Mouse (Mus musculus): ENCODE measurements around the gene Mob2. TPM values are rescaled to one million over a fixed set of nuclear protein-coding genes. Genes with fewer than 3 reads are reported as not detected.

Gene Mob2
- polyA plus RNA-seq, 1 experiment, result 28.2 TPM

DNA sequence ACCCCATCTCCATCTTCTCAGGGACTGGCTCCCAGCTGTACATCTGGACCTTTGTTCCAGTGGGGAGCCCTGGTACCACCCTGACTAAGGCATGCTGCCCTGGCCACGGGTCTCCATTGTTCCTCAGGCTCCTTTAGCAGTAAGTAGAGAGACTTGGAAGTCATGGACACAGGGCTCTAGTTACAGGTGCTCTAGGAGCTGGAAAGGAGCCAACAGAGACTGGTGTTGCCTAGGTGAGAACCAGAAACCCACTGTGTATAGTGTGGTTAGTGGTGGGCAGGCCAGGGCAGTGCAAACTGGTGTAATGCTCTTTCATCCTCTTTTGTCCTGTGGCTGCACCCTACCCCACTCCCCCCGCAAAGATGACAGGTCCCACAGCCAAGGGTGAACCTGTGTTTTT is 69.7 kb downstream of the Mob2 start:
- TF ChIP-seq CTCF (IDR thresholded peaks at IDR 0.05; ENCODE audit: control insufficient read depth, insufficient read depth, low read length) (no peak), POLR2A (IDR thresholded peaks at IDR 0.05; ENCODE audit: borderline replicate concordance, control insufficient read depth, low read depth, low read length) (no peak)
- Histone ChIP-seq H3K4me1 (ENCODE audit: control insufficient read depth, insufficient read depth, low read length) (no peaks in the 10 kb centered on the region), H3K4me3 (replicated peaks; ENCODE audit: control insufficient read depth, low read depth, low read length) (no peak overlapping the region), H3K27ac (ENCODE audit: control insufficient read depth, insufficient read depth, low read depth, low read length, poor library complexity) (no peak overlapping the region)
- 65% methylated on average over 2 of the region's 2 CpGs for WGBS

DNA sequence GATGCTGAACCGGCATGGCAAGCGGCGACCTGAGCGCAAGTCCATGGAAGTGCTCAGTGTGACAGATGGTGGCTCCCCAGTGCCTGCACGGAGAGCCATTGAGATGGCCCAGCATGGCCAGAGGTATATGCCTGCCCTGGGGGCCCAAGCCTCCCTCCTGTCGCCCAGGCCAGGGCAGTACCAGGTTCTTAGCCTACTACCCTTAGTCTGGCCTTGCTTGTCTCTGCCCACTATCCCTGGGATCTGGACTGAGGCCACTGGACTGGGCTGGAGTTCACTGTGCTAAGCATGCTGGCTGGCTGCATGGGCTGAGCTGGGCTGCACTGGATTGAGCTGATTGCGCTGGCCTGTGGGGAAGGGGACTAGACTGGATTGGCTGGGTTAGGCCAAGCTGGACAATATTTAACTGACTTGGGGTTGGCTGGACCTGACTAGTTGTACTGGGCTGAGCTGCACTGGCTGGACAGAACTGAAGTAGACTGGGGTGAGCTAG is 72.5 kb downstream of the Mob2 start:
- no peak for TF ChIP-seq CTCF (IDR thresholded peaks at IDR 0.05; ENCODE audit: control insufficient read depth, insufficient read depth, low read length)
- no peak for TF ChIP-seq POLR2A (IDR thresholded peaks at IDR 0.05; ENCODE audit: borderline replicate concordance, control insufficient read depth, low read depth, low read length)
- no peak overlapping the region for H3K27ac ChIP-seq (ENCODE audit: control insufficient read depth, insufficient read depth, low read depth, low read length, poor library complexity)
- no peaks in the 10 kb centered on the region for H3K4me1 ChIP-seq (ENCODE audit: control insufficient read depth, insufficient read depth, low read length)
- H3K4me3 ChIP-seq (replicated peaks; ENCODE audit: control insufficient read depth, low read depth, low read length), result no peak overlapping the region
- WGBS, result 88% methylated on average over 7 of the region's 7 CpGs

DNA sequence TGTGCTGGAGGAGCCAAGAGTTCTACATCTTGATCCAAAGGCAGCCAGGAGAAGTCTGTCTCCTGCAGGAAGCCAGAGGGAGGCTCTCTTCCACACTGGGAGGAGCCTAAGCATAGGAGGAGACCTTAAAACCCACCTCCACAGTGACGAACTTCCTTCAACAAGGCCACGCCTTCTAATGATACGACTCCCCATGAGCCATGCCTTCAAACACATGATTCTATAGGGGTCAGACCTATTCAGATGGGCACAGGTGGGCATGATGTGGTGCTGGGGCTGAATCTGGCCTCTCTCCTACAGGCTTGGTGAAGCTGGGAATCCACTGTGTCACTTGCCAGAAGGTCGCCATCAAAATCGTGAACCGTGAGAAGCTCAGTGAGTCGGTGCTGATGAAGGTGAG is 79.6 kb downstream of the Mob2 start:
- no peak for TF ChIP-seq CTCF (IDR thresholded peaks at IDR 0.05; ENCODE audit: control insufficient read depth, insufficient read depth, low read length)
- no peak for TF ChIP-seq POLR2A (IDR thresholded peaks at IDR 0.05; ENCODE audit: borderline replicate concordance, control insufficient read depth, low read depth, low read length)
- no peak overlapping the region for H3K27ac ChIP-seq (ENCODE audit: control insufficient read depth, insufficient read depth, low read depth, low read length, poor library complexity)
- no peak overlapping the region for H3K4me3 ChIP-seq (replicated peaks; ENCODE audit: control insufficient read depth, low read depth, low read length)
- WGBS, result 81% methylated on average over 7 of the region's 7 CpGs
- H3K4me1 ChIP-seq (ENCODE audit: control insufficient read depth, insufficient read depth, low read length), result no peaks in the 10 kb centered on the region

DNA sequence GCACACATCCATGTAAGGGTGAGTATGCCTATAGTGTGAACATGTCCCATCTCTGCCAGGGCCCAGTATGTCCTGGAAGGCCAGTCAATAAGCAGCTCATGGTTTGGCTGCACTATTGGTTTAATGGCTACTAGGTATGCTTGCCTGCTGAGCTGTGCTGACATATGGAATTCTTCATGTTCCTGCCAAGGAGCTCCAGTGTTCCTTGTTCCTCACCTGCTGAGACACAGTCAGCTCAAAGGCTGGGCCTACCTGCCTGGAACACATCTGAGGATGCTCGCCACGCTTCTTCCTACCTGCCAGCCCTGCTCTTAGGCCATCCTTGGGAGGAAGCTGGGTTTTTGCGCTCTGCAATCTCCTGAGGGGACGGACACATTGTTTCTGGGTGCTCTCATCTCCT is 81.6 kb downstream of the Mob2 start:
- 84% methylated on average over 4 of the region's 4 CpGs for WGBS
- TF ChIP-seq CTCF (IDR thresholded peaks at IDR 0.05; ENCODE audit: control insufficient read depth, insufficient read depth, low read length) (no peak), POLR2A (IDR thresholded peaks at IDR 0.05; ENCODE audit: borderline replicate concordance, control insufficient read depth, low read depth, low read length) (no peak)
- Histone ChIP-seq H3K4me1 (ENCODE audit: control insufficient read depth, insufficient read depth, low read length) (no peaks in the 10 kb centered on the region), H3K4me3 (replicated peaks; ENCODE audit: control insufficient read depth, low read depth, low read length) (no peak overlapping the region), H3K27ac (ENCODE audit: control insufficient read depth, insufficient read depth, low read depth, low read length, poor library complexity) (no peak overlapping the region)

DNA sequence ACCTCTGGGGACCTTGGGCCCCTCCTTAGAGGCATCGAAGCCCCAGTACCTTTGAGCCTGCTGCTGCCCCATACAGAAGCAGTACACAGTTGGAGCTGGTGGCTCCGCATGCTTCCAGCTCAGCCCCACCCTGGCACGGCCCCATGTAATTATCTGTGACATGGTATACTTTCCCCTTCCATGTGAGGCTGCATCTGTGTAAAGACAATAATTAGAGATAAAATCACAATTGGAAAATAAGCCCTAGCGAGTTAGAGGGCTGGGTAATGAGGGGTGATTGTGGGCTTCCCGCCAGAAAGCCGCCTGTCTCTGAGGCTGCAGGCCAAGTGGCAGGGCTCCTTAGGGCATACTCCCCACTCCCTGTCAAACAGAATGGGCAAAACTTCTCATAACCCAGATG is 82.9 kb downstream of the Mob2 start:
- Histone ChIP-seq H3K4me3 (replicated peaks; ENCODE audit: control insufficient read depth, low read depth, low read length) (no peak overlapping the region), H3K4me1 (ENCODE audit: control insufficient read depth, insufficient read depth, low read length) (no peaks in the 10 kb centered on the region), H3K27ac (ENCODE audit: control insufficient read depth, insufficient read depth, low read depth, low read length, poor library complexity) (no peak overlapping the region)
- TF ChIP-seq CTCF (IDR thresholded peaks at IDR 0.05; ENCODE audit: control insufficient read depth, insufficient read depth, low read length) (no peak), POLR2A (IDR thresholded peaks at IDR 0.05; ENCODE audit: borderline replicate concordance, control insufficient read depth, low read depth, low read length) (no peak)
- 70% methylated on average over 6 of the region's 6 CpGs for WGBS

DNA sequence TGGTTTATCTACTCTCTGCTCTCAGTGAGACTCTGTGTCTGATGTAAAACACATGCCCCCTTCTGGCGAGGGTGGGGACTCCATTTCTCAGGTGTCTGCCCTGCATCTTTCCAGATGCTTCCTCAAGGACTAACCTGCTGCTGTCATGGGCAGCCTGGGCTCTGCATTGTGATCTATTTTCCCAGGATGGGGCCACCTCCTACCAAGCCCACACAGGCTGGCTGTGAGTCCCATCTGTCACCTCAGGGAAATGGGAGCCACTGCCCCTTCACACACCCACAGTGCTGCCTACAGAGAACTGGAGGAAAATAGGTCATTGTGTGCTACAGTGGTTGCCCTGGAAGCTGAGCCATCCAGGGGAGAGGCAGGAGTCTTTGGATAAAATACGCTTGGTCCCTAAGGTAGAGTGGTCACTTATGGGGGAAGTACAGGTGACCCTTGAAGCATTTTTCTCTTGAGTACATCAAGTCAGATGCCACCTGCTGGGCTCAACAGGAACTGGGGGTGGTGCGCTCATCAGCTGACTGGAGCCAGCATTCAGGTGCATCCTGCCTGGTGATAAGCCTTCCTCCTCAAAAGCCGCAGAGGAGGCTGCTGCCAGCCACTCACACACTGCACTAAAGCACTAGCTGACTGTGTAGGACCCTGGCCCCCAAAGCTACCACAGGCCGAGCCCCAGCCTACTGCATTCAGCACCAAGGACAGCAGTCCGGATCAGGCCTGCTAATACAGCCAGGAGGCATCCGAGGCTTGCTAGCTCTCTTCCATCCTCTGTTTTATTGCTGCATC is 87.8 kb downstream of the Mob2 start:
- WGBS, result 14% methylated on average over 7 of the region's 7 CpGs

DNA sequence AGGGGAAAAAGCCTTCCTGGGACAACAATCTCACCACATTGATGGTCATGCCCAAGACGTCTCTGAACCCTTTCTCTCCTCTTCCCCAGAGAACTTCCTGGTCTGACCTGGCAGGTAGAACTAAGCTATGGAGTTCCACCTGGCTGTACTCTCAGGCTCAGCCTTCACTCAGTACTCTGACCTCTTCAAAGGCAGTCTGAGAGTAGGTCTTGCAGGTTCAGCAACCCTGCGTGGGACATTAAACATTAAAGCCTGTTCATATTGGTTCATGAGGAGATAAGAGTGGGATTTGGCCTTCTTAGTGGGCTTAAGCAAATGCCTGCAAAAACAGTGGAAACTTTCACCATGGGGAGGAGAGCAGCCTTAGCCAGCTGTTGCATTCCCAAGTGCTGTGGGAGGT is 94.6 kb downstream of the Mob2 start:
- no peaks in the 10 kb centered on the region for H3K4me1 ChIP-seq (ENCODE audit: control insufficient read depth, insufficient read depth, low read length)
- 69% methylated on average over 2 of the region's 2 CpGs for WGBS
- no peak overlapping the region for H3K4me3 ChIP-seq (replicated peaks; ENCODE audit: control insufficient read depth, low read depth, low read length)
- no peak for TF ChIP-seq POLR2A (IDR thresholded peaks at IDR 0.05; ENCODE audit: borderline replicate concordance, control insufficient read depth, low read depth, low read length)
- no peak for TF ChIP-seq CTCF (IDR thresholded peaks at IDR 0.05; ENCODE audit: control insufficient read depth, insufficient read depth, low read length)
- no peak overlapping the region for H3K27ac ChIP-seq (ENCODE audit: control insufficient read depth, insufficient read depth, low read depth, low read length, poor library complexity)

More for the DNA sequence above, 87.8 kb downstream of the Mob2 start:
- TF ChIP-seq POLR2A (IDR thresholded peaks at IDR 0.05; ENCODE audit: borderline replicate concordance, control insufficient read depth, low read depth, low read length) (no peak), CTCF (IDR thresholded peaks at IDR 0.05; ENCODE audit: control insufficient read depth, insufficient read depth, low read length) (peak; percentile 14; the same call in 1 of the 2 replicates)
- no peak overlapping the region for H3K27ac ChIP-seq (ENCODE audit: control insufficient read depth, insufficient read depth, low read depth, low read length, poor library complexity)
- no peak overlapping the region for H3K4me3 ChIP-seq (replicated peaks; ENCODE audit: control insufficient read depth, low read depth, low read length)
- H3K4me1 ChIP-seq (ENCODE audit: control insufficient read depth, insufficient read depth, low read length), result no peaks in the 10 kb centered on the region

DNA sequence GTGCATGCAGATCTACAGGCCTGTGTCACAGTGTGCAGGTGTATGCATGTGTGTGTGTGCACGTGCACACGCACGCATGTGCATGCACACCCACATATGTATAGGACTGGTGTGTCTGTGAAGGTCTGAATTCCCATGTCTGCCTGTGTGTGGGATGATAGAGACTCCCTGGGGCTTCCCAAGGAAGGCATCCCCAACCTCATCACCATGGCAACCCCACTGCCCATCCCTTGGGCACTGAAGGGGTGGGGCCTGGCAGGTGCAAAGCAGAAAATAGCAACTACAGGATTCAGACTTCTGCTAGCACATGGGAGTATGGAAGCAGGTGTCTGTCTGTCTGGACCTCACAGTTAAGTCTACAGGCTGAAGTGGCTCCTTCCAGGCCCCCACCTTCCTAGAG is 98.3 kb downstream of the Mob2 start:
- H3K4me1 ChIP-seq (ENCODE audit: control insufficient read depth, insufficient read depth, low read length), result no peaks in the 10 kb centered on the region
- H3K4me3 ChIP-seq (replicated peaks; ENCODE audit: control insufficient read depth, low read depth, low read length), result no peak overlapping the region
- 83% methylated on average over 3 of the region's 3 CpGs for WGBS
- no peak overlapping the region for H3K27ac ChIP-seq (ENCODE audit: control insufficient read depth, insufficient read depth, low read depth, low read length, poor library complexity)
- no peak for TF ChIP-seq POLR2A (IDR thresholded peaks at IDR 0.05; ENCODE audit: borderline replicate concordance, control insufficient read depth, low read depth, low read length)
- TF ChIP-seq CTCF (IDR thresholded peaks at IDR 0.05; ENCODE audit: control insufficient read depth, insufficient read depth, low read length), result no peak

Measured in bone marrow, adult 2 months (tissue).